Mouse (Mus musculus) heart, embryonic 16.5 days (tissue): ENCODE data around the gene Icam4. TPM values are rescaled to one million over a fixed set of nuclear protein-coding genes. Genes with fewer than 3 reads are reported as not detected.
"Not testable (repeated sequence)": the region's sequence is repeated elsewhere in the genome, so short reads cannot be mapped to it uniquely, and the experiment has no call there.

ENCODE experiments used
- ATAC-seq: fragments of 200-750 bp; cut with Nextera tagmentation; replicated peaks from 2 replicates; pipeline ENCODE4 v1.8.0; 2017; ENCODE audit warnings: moderate number of reproducible peaks; ENCODE audit not compliant: insufficient read depth, low FRiP score; ENCODE audit errors: extremely low read depth
- H3K27ac ChIP-seq: fragments of 300-500 bp; sonication (generic); 2 replicates; pipeline ENCODE4 v1.5.1; 2014; ENCODE audit warnings: mild to moderate bottlenecking, low read length, control low read depth, moderate library complexity
- H3K27me3 ChIP-seq: fragments of 300-500 bp; sonication (generic); 2 replicates; pipeline ENCODE4 v1.6.1; 2014; ENCODE audit warnings: low read length, mixed read lengths; ENCODE audit not compliant: control insufficient read depth, insufficient read depth
- H3K36me3 ChIP-seq: fragments of 300-500 bp; sonication (generic); 2 replicates; pipeline ENCODE4 v1.6.1; 2014; ENCODE audit not compliant: control insufficient read depth, insufficient read depth
- H3K4me1 ChIP-seq: fragments of 300-500 bp; sonication (generic); 2 replicates; pipeline ENCODE4 v1.6.1; 2014; ENCODE audit warnings: low read length, mixed read lengths; ENCODE audit not compliant: control insufficient read depth, insufficient read depth
- H3K4me2 ChIP-seq: fragments of 300-500 bp; sonication (generic); 2 replicates; pipeline ENCODE4 v1.6.1; 2014; ENCODE audit warnings: low read depth, mild to moderate bottlenecking, control low read depth, low read length
- H3K4me3 ChIP-seq: fragments of 300-500 bp; sonication (generic); 2 replicates; pipeline ENCODE4 v1.5.1; 2014; ENCODE audit warnings: mild to moderate bottlenecking, control low read depth, low read length
- H3K9ac ChIP-seq: fragments of 300-500 bp; sonication (generic); 2 replicates; pipeline ENCODE4 v1.6.1; 2014; ENCODE audit warnings: low read length, control low read depth
- H3K9me3 ChIP-seq: fragments of 300-500 bp; sonication (generic); replicated peaks from 2 replicates; pipeline ENCODE4 v1.6.1; 2016; ENCODE audit warnings: low read length; ENCODE audit not compliant: control insufficient read depth
- WGBS: fragments of 180-500 bp; shearing (Covaris S2); extraction: QIAGEN DNeasy Blood & Tissue Kit; methylation state at CpG from one replicate; pipeline ENCODE4 v1.1.7; 2014; 5-methylcytosine and 5-hydroxymethylcytosine counted together
- polyA plus RNA-seq: library from polyadenylated mRNA; unstranded; fragments of >200 nt; fragmentation: Nextera tagmentation; extraction: Ambion mirVana; gene quantifications from 2 replicates; pipeline ENCODE4 v1.2.1, GENCODE M21; 2015

Icam4 gene
- polyA plus RNA-seq, 1 experiment from 2014 or later, result 2.0 TPM

DNA sequence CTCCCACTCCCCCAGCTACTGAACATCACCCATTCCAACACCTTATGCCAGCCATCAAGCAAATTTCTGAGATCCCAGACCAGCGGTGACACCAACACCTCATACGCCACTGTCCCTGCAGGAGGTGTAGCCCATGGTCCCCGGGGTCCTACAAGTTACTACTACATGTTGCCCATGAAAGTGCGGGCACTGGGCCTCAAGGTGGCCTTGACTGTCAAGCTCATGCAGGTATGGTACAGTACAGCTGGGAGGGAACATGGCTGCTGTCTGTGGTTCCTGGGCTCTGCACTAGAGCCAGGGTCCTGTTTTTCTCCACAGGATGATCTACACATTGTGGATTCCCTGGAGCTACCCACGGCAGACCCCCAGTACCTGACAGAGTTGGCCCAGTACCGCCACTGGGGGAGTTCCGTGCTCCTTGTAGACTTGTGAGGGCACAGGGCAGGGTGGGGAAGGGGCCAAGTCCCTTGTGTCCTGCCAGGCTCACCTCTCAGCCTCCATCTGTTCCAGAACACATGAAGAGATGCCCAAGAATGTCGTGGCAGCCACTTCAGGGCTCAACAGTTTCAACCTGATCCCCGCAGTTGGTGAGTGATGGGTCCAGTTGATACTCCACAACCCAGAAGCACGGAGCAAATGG is 21.7 kb upstream of the Icam4 start:
- H3K4me3 ChIP-seq, result no peak overlapping the region
- WGBS, result 91% methylated on average over 10 of the region's 10 CpGs
- no peaks in the 10 kb centered on the region; the same call in 1 of the 2 replicates for H3K4me1 ChIP-seq
- H3K9ac ChIP-seq, result no peak overlapping the region
- H3K27me3 ChIP-seq, result no peaks in the 10 kb centered on the region
- no peak for ATAC-seq
- no peak overlapping the region for H3K27ac ChIP-seq
- H3K36me3 ChIP-seq, result peaks cover 28% of the 10 kb centered on the region
- no peak overlapping the region for H3K4me2 ChIP-seq
- no peaks in the 10 kb centered on the region for H3K9me3 ChIP-seq

DNA sequence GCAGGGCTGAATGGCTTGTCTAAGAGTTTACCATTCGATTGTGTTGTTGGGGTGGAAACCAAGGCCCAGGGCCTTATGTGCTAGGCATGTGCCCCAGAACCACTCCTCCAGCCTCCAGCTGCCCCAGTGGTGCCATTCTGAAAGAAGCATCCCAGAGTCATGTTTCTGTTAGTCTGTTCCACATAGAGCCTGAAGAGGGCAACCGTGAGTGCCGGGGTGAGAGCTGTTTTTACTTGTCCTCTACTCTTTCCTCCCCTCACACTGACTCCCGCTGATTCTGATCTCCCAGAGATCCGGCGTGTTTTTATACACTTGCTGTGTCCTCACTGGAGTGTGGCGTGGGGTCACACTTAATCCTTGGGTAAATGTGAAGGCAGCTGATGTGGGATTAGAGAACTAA is 21.2 kb upstream of the Icam4 start:
- Histone ChIP-seq H3K36me3 (peaks cover 28% of the 10 kb centered on the region), H3K4me2 (no peak overlapping the region), H3K27ac (no peak overlapping the region), H3K4me1 (no peaks in the 10 kb centered on the region; the same call in 1 of the 2 replicates), H3K9me3 (no peaks in the 10 kb centered on the region), H3K4me3 (no peak overlapping the region), H3K9ac (no peak overlapping the region), H3K27me3 (no peaks in the 10 kb centered on the region)
- no peak for ATAC-seq
- 79% methylated on average over 7 of the region's 7 CpGs for WGBS

DNA sequence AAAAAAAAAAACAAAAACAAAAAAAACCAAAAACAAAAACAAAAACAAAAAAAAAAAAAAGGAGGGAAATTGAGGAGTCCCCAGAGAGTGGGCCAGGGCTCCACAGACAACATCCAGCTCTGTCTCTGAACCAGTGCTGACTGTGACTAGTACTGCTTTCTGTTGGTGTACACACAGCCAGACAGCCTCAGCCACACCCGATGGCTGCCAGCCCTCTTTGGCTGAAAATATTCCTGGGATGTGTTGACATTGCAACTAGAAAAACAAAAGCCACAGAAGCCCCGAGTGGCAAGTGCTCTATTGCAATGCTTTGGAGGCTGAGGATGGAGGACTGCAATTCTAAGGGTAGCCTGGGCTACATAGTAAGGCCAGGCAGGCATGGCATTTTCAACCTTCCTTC is 18.8 kb upstream of the Icam4 start:
- ATAC-seq, result no peak
- no peak overlapping the region for H3K4me3 ChIP-seq
- H3K9me3 ChIP-seq, result no peaks in the 10 kb centered on the region
- H3K4me1 ChIP-seq, result peaks cover 7% of the 10 kb centered on the region
- 44% methylated on average over 2 of the region's 2 CpGs for WGBS
- H3K9ac ChIP-seq, result no peak overlapping the region
- H3K27ac ChIP-seq, result no peak overlapping the region
- no peak overlapping the region for H3K4me2 ChIP-seq
- 0 out of 2 replicates have a peak, but pooled peaks cover 6% of the 10 kb centered on the region for H3K27me3 ChIP-seq
- H3K36me3 ChIP-seq, result peaks cover 22% of the 10 kb centered on the region

DNA sequence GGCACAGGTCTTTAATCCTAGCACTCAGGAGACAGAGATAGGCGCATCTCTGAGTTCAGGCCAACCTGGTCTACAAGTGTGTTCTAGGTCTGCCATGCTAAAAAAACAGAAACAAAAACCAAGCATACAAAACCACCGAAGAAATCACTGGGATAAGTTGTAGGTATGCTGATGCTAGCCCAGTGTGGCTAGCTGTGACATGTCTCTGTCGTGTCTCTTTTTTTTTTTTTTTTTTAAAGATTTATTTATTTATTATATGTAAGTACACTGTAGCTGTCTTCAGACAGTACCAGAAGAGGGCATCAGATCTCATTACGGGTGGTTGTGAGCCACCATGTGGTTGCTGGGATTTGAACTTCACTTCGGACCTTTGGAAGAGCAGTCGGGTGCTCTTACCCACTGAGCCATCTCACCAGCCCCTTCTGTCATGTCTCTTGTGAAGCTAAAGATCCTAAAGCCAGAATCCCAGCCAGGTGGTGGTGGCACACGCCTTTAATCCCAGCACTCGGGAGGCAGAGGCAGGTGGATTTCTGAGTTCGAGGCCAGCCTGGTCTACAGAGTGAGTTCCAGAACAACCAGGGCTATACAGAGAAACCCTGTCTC is 18.1 kb upstream of the Icam4 start:
- not testable (repeated sequence) for H3K27ac ChIP-seq, H3K9ac ChIP-seq, ATAC-seq, H3K4me3 ChIP-seq, H3K4me2 ChIP-seq, H3K9me3 ChIP-seq, H3K27me3 ChIP-seq
- H3K4me1 ChIP-seq, result peaks cover 13% of the 10 kb centered on the region
- WGBS, result 67% methylated on average over 9 of the region's 9 CpGs
- H3K36me3 ChIP-seq, result peaks cover 18% of the 10 kb centered on the region

DNA sequence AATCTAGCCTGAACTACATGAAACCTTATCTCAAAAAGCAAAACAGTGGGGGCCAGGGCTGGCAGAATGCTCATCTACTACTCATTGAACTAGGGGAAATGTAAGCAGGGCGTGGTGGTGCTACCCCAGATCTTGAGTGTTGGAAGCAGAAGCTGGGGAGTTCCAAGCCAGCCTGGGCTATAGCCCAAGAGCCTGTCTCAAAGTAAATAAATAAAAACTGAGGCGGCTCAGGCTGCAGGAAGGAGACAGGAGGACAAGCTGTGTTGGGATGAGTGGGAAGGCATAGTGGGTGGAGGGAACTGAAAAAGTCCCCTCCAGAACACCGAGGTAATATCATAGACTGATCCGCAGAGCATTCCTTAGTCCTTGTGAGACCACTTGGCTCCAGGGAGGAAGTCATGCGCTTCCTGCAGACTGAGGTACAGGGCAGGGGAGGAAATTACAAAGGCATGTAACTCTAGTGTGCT is 17.3 kb upstream of the Icam4 start:
- peak; percentile 50; the same call in 1 of the 2 replicates for ATAC-seq
- WGBS, result 39% methylated on average over 5 of the region's 5 CpGs
- no peak overlapping the region for H3K4me2 ChIP-seq
- H3K27me3 ChIP-seq, result peaks cover 13% of the 10 kb centered on the region
- H3K27ac ChIP-seq, result peak overlapping the region; percentile 58
- H3K4me1 ChIP-seq, result peaks cover 13% of the 10 kb centered on the region
- no peaks in the 10 kb centered on the region for H3K9me3 ChIP-seq
- no peak overlapping the region for H3K4me3 ChIP-seq
- no peak overlapping the region for H3K9ac ChIP-seq
- peaks cover 11% of the 10 kb centered on the region for H3K36me3 ChIP-seq

DNA sequence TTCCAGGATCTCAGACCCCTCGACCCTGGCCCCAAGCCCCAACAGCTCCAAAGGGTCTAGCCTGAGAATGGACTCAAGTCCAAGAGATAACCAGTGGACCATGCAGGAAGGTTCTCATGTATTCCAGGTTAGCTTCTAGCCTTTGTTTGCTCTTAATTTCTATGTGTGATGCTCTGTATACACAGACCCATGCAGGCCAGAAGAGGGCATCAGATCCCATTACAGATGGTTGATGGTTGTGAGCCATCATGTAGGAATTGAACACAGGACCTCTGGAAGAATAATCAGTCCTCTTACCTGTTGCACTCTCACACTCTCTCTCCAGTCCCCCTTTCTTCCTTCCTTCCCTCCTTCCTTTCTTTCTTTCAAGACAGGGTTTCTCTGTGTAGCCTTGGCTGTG is 16.8 kb upstream of the Icam4 start:
- Histone ChIP-seq H3K4me2 (no peak overlapping the region), H3K27me3 (peaks cover 18% of the 10 kb centered on the region), H3K4me1 (peaks cover 13% of the 10 kb centered on the region), H3K36me3 (peaks cover 8% of the 10 kb centered on the region), H3K9me3 (no peaks in the 10 kb centered on the region), H3K27ac (peak overlapping the region; percentile 58), H3K9ac (no peak overlapping the region), H3K4me3 (no peak overlapping the region)
- ATAC-seq, result no peak
- 30% methylated on average over 1 of the region's 1 CpGs for WGBS

DNA sequence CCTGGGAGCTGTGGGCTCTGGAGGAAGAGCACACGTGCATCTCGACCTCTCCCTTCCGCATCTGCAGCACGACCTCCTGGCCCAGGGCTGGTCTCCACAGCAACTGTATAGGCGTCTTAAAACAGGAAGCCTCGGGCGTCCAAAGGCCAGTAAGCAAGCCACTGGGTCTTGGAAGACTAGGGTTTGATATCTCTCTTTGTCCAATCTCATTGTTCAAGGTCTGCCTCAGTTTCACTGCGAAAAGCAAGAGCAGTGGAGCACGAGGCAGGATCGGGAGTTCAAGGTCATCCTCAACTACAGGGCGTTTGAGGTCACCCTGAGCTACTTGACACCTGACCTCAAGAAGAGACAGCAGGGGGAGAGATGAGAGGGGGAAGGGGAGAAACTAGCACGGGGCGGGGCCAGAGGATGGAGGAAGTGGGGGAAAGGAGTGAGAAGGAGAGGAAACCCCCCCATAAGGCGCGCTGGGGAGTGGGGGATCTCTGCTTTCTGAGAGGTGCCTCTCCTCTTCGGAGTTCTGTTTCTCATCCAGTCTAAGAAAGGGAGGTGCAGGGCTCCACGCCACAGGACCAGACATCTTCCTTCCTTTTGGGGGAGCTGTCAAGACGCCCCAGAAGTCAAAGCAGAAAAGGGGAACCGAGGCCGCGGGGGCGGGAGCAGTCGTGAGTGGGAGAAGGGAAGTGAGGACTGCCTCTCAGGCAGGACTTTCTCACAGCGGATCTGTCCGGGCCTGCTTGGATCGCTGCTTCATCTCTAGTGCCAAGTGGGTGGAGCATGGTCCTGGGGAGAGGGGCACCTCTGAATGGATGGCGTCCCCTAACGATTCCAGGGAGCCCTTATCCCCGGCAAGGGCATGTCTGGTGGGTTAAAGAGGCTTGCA is 14.2 kb upstream of the Icam4 start:
- peak overlapping the region; percentile 60 for H3K9ac ChIP-seq
- no peaks in the 10 kb centered on the region for H3K9me3 ChIP-seq
- H3K27ac ChIP-seq, result peak overlapping the region; percentile 30
- WGBS, result 5% methylated on average over 29 of the region's 29 CpGs
- H3K36me3 ChIP-seq, result no peaks in the 10 kb centered on the region
- peak; percentile 59 for ATAC-seq
- peak overlapping the region; percentile 72 for H3K4me2 ChIP-seq
- peaks cover 13% of the 10 kb centered on the region for H3K4me1 ChIP-seq
- peaks cover 21% of the 10 kb centered on the region for H3K27me3 ChIP-seq
- peak overlapping the region; percentile 51 for H3K4me3 ChIP-seq

DNA sequence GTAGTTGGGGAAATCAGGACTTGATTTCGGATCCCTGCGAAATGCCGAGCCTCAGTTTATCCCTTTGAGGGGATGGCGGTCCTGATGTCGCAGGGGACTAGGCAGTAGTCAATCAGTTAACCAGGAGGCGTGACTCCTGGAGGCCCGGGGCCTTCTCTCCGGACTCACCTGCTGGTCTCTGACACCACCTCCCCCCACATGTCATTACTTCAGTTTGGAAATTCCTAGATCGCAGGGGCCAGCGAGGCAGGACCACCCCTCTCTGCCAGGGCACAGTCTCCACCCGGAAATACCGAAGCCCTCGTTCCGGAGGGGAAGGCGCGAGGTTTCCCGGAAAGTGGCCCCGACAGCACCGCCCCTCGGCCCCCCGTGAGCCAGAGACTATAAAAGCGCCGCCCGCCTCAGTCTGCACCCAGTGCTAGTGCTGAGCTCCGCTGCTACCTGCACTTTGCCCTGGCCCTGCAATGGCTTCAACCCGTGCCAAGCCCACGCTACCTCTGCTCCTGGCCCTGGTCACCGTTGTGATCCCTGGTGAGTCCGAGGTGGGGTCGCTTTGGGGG is 13.5 kb upstream of the Icam4 start, which contains the start of gene Icam1:
Icam1 (plus strand) TSS at position 415 of the 560 bp plus-strand sequence.
- 2% methylated on average over 30 of the region's 30 CpGs for WGBS
- H3K27me3 ChIP-seq, result peaks cover 21% of the 10 kb centered on the region
- peak; percentile 68 for ATAC-seq

More for the DNA sequence above, 13.5 kb upstream of the Icam4 start, which contains the start of gene Icam1:
- Histone ChIP-seq H3K27ac (peak within 1 kb of the TSS; percentile 53), H3K9me3 (no peaks in the 10 kb centered on the region), H3K9ac (peak within 1 kb of the TSS; percentile 60), H3K4me1 (peaks cover 13% of the 10 kb centered on the region), H3K4me3 (peak within 1 kb of the TSS; percentile 51), H3K36me3 (no peaks in the 10 kb centered on the region), H3K4me2 (peak within 1 kb of the TSS; percentile 72)
